Mouse (Mus musculus) ES-E14 (cell line): ENCODE data around the gene Cdk7.
A peak's percentile ranks its signal among the peaks of the same experiment; 100 is the strongest.

ENCODE experiments used
- CHD2 ChIP-seq: IDR thresholded peaks from 2 replicates; pipeline ENCODE4 v1.6.1; 2014; ENCODE audit warnings: mild to moderate bottlenecking, low read depth, low read length, inconsistent platforms
- HCFC1 ChIP-seq: IDR thresholded peaks from 2 replicates; pipeline ENCODE4 v1.6.1; 2012; ENCODE audit warnings: low read length, inconsistent platforms, borderline replicate concordance; ENCODE audit not compliant: insufficient read depth
- MAFK ChIP-seq: IDR thresholded peaks from 2 replicates; pipeline ENCODE4 v1.6.1; 2014; ENCODE audit warnings: mild to moderate bottlenecking, low read depth, low read length, inconsistent platforms; ENCODE audit not compliant: insufficient read depth
- ZC3H11A ChIP-seq: IDR thresholded peaks from 2 replicates; pipeline ENCODE4 v1.6.1; 2012; ENCODE audit warnings: low read depth, mild to moderate bottlenecking, inconsistent platforms, low read length, borderline replicate concordance
- ZNF384 ChIP-seq: IDR thresholded peaks from 2 replicates; pipeline ENCODE4 v1.6.1; 2012; ENCODE audit warnings: low read depth, low read length, inconsistent platforms

DNA sequence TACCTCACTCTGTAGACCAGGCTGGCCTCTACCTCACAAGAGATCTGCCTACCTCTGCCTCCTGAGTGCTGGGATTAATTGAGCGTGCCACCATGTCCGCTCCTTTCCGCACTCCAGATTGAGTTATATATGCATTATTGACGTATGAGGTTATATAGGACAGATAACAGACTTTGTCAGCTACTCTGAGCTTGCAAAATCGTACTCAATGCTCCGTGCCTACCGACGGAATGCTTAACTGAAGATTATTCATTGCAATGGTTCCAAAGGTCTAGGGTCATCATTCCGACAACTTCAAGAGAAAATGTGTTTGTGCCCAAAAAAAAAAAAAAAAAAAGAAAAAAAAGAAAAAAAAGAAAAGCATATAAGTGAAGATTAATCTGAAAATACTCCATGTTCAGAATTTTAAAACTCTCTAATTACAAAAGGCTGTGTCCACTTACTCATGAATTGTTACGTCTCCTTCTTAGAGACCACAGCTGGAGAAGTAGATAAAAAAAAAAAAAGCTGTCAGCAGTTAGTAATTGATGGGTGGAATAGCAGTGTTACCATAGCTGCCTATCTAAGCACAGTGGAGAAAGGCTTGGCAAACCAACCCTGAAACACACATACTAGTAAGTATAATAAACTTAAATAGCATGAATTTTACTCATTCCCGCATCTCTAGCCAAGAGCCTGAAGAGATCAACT lies 12.8 kb upstream of the Cdk7 start:
- TF ChIP-seq HCFC1 (no peak), ZC3H11A (no peak), CHD2 (no peak), MAFK (no peak), ZNF384 (peak; percentile 94)
